In the genomic region with DNA sequence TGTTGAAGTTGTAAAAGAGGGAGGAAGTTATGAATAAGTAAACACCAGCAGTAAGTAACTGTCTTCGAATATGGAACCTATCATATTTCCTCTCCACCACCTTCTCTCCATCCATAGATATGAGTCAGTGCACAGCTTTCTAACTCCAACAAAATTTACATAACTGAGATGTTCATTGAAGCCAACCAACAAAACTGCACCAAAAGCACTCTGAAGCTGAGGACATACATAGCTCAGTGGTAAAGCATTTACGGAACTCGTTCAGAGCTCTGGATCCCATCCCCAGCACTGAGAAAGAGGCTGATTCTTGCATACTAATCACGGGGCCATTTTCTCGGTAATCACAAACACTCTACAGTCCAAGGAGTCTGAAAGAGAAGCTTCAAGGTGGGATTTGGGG, we compare ENCODE assay signal across 13 mouse cellular contexts.
A peak's percentile ranks its signal among the peaks of the same experiment; 100 is the strongest.
DNase-seq lines count a peak whose midpoint lies in the region; TF ChIP-seq lines count a peak whose summit lies in the region.
"Had no signal": no experiment of that assay in that cellular context is flagged by ENCODE, and none has a peak within 500 bp of the region (broad histone marks: within the 10 kb centered on the region; RNA-seq: fewer than 3 reads in every experiment).

No protein-coding gene starts in this region.

- peak; percentile 10 to 54 for DNase-seq in frontal cortex, adult 2 months (ENCODE audit: extremely low spot score in 1 of 2, low spot score in 1 of 2)
- no peak for DNase-seq in frontal cortex, postnatal 14 days (ENCODE audit: low spot score in 2 of 2)
- DNase-seq in brain, adult 2 months (ENCODE audit: low read depth, low spot score) = peak; percentile 67
- DNase-seq in brain, embryonic 14.5 days (ENCODE audit: low read depth) = peak; percentile 29
- peak; percentile 43 for DNase-seq in telencephalon, adult 2 months (ENCODE audit: low read depth, low spot score)
- DNase-seq in natural killer cell, adult 2 months (ENCODE audit: low spot score in 2 of 2) = no peak
- DNase-seq: adrenal gland, adult 2 months; adrenal gland, postnatal 25 days; cerebellum, adult 11 months; cerebellum, adult 8-10 months; cerebellum, postnatal 14 days; embryo, embryonic 11 days; kidney, adult 2 months had no signal

- TF ChIP-seq POLR2A in brain, embryonic 14.5 days (IDR thresholded peaks at IDR 0.05; ENCODE audit: borderline replicate concordance, extremely low read depth, insufficient read depth, insufficient read length, poor library complexity, severe bottlenecking) = no peak

- TF ChIP-seq CTCF in brain, embryonic 14.5 days (IDR thresholded peaks at IDR 0.05; ENCODE audit: borderline replicate concordance, extremely low read depth, insufficient read depth, insufficient read length) = no peak

Comparison
In these comparisons a context has a peak if more than half of its experiments do, and no peak if none do; other contexts are left out.
1. DNase-seq: peak in frontal cortex, adult 2 months (2 of 2), brain, adult 2 months (single experiment), brain, embryonic 14.5 days (single experiment) and telencephalon, adult 2 months (single experiment); none in frontal cortex, postnatal 14 days (0 of 2) and natural killer cell, adult 2 months (0 of 2).